Mouse (Mus musculus): ENCODE data around the gene Slc7a5. TPM values are rescaled to one million over a fixed set of nuclear protein-coding genes. Genes with fewer than 3 reads are reported as not detected.

Gene Slc7a5
- polyA plus RNA-seq, 1 experiment = 80.8 TPM

DNA sequence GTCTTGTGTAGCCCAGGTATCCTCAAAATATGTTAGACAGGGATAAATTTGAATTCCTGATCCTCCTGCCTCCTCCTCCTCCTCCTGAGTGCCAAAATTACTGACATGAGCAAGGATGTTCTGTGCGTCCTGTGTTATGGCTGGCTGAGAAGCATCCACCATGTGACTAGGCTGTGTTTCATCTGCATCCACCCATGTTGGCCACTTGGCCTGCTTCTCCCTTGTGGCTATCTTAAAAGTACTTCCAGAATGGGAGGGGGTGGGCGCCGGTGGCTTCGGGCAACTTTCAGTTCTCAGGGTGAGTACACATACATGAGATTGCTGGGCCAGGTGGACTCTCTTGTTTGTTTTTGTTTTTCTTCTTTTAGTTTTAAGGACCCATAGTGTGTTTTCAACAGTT is 11.7 kb upstream of the Slc7a5 start:
- H3K9me3 ChIP-seq (replicated peaks; ENCODE audit: control insufficient read depth, insufficient read depth, low read length, poor library complexity, severe bottlenecking) = no peaks in the 10 kb centered on the region
- H3K4me3 ChIP-seq (ENCODE audit: low read depth, low read length) = no peak overlapping the region
- no peak overlapping the region for H3K9ac ChIP-seq (ENCODE audit: low read depth, poor library complexity, severe bottlenecking)
- TF ChIP-seq EP300 (IDR thresholded peaks at IDR 0.05; ENCODE audit: insufficient read depth, low read depth, low read length) = no peak
- TF ChIP-seq POLR2A (IDR thresholded peaks at IDR 0.05; ENCODE audit: insufficient read depth, low read length) = no peak
- no peak for TF ChIP-seq CTCF (IDR thresholded peaks at IDR 0.05; ENCODE audit: low read depth, low read length)
- no peaks in the 10 kb centered on the region for H3K27me3 ChIP-seq (ENCODE audit: control insufficient read depth, insufficient read depth, low read length, poor library complexity, severe bottlenecking)
- H3K36me3 ChIP-seq (ENCODE audit: control insufficient read depth, insufficient read depth, low read length, poor library complexity, severe bottlenecking) = no peaks in the 10 kb centered on the region
- no peak overlapping the region; the same call in 1 of the 2 replicates for H3K27ac ChIP-seq (ENCODE audit: insufficient read depth, low read length)
- H3K4me1 ChIP-seq (ENCODE audit: control insufficient read depth, insufficient read depth, low read length) = peaks cover 6% of the 10 kb centered on the region

DNA sequence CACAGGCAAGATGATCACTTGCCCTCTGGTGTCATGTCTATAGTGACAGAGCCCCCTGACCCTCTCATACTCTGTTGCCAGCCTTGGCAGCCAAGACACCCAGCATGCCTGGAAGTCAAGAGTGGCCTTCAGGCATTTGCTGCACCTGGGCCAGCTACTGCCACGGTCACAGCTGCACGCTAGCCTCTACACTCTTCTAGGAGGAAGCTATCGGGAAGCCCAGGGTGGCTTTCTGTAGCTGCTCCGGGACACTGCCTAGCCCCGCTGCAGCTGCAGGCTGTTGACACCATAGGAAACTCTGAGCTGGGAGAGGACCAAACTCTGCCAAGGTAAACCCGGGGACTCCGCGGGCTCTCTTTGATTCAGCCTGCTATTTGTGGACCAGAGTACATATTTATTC is 5.9 kb upstream of the Slc7a5 start:
- Histone ChIP-seq H3K4me3 (ENCODE audit: low read depth, low read length) (no peak overlapping the region), H3K27me3 (ENCODE audit: control insufficient read depth, insufficient read depth, low read length, poor library complexity, severe bottlenecking) (no peaks in the 10 kb centered on the region), H3K4me1 (ENCODE audit: control insufficient read depth, insufficient read depth, low read length) (peaks cover 11% of the 10 kb centered on the region), H3K36me3 (ENCODE audit: control insufficient read depth, insufficient read depth, low read length, poor library complexity, severe bottlenecking) (no peaks in the 10 kb centered on the region), H3K9ac (ENCODE audit: low read depth, poor library complexity, severe bottlenecking) (no peak overlapping the region), H3K27ac (ENCODE audit: insufficient read depth, low read length) (no peak overlapping the region), H3K9me3 (replicated peaks; ENCODE audit: control insufficient read depth, insufficient read depth, low read length, poor library complexity, severe bottlenecking) (no peaks in the 10 kb centered on the region)
- TF ChIP-seq POLR2A (IDR thresholded peaks at IDR 0.05; ENCODE audit: insufficient read depth, low read length) = no peak
- TF ChIP-seq EP300 (IDR thresholded peaks at IDR 0.05; ENCODE audit: insufficient read depth, low read depth, low read length) = no peak
- TF ChIP-seq CTCF (IDR thresholded peaks at IDR 0.05; ENCODE audit: low read depth, low read length) = no peak

DNA sequence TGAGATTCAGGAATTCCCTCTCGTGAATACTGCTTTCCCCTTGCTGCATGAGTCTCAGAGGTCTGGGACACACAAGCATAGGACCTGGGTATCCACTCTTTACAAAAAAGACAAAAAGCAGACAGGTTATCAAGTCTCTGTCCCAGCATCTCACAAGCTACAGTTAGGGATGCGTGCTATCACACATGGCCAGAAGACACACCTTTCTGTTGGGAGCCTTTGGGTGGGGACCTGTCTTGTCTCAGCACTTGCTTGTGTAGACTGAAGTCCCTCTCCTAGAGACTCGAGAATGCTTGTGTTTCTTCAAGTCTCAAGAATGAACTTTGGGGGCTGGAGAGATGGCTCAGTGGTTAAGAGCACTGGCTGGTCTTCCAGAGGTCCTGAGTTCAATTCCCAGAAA is 5.3 kb upstream of the Slc7a5 start:
- no peaks in the 10 kb centered on the region for H3K9me3 ChIP-seq (replicated peaks; ENCODE audit: control insufficient read depth, insufficient read depth, low read length, poor library complexity, severe bottlenecking)
- H3K27ac ChIP-seq (ENCODE audit: insufficient read depth, low read length) = no peak overlapping the region
- no peaks in the 10 kb centered on the region for H3K36me3 ChIP-seq (ENCODE audit: control insufficient read depth, insufficient read depth, low read length, poor library complexity, severe bottlenecking)
- no peak overlapping the region for H3K4me3 ChIP-seq (ENCODE audit: low read depth, low read length)
- peaks cover 11% of the 10 kb centered on the region for H3K4me1 ChIP-seq (ENCODE audit: control insufficient read depth, insufficient read depth, low read length)
- TF ChIP-seq EP300 (IDR thresholded peaks at IDR 0.05; ENCODE audit: insufficient read depth, low read depth, low read length) (no peak), POLR2A (IDR thresholded peaks at IDR 0.05; ENCODE audit: insufficient read depth, low read length) (no peak), CTCF (IDR thresholded peaks at IDR 0.05; ENCODE audit: low read depth, low read length) (no peak)
- no peaks in the 10 kb centered on the region for H3K27me3 ChIP-seq (ENCODE audit: control insufficient read depth, insufficient read depth, low read length, poor library complexity, severe bottlenecking)
- H3K9ac ChIP-seq (ENCODE audit: low read depth, poor library complexity, severe bottlenecking) = no peak overlapping the region

DNA sequence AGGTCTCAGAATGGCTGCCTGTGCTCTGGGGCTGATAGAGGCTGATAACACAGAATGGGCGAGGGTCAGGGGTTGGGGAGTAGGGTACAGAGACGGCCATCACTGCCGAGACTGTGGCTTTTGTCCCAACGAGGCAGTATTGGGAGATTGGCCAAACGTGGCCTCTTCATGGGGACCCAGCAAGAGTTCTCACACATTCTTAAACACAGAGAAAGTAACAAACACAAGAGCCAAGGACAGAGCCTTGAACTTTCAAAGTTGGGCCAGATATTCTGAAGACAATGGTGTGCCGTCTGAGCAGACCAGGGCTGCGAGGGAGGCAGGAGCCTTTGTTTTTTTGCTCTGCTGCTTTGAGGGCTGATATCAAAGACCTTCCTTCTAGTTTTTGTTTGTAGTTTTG is 4.5 kb upstream of the Slc7a5 start:
- Histone ChIP-seq H3K9ac (ENCODE audit: low read depth, poor library complexity, severe bottlenecking) (no peak overlapping the region), H3K4me3 (ENCODE audit: low read depth, low read length) (no peak overlapping the region), H3K9me3 (replicated peaks; ENCODE audit: control insufficient read depth, insufficient read depth, low read length, poor library complexity, severe bottlenecking) (no peaks in the 10 kb centered on the region), H3K27ac (ENCODE audit: insufficient read depth, low read length) (no peak overlapping the region), H3K36me3 (ENCODE audit: control insufficient read depth, insufficient read depth, low read length, poor library complexity, severe bottlenecking) (no peaks in the 10 kb centered on the region), H3K4me1 (ENCODE audit: control insufficient read depth, insufficient read depth, low read length) (peaks cover 11% of the 10 kb centered on the region), H3K27me3 (ENCODE audit: control insufficient read depth, insufficient read depth, low read length, poor library complexity, severe bottlenecking) (no peaks in the 10 kb centered on the region)
- TF ChIP-seq POLR2A (IDR thresholded peaks at IDR 0.05; ENCODE audit: insufficient read depth, low read length) (no peak), EP300 (IDR thresholded peaks at IDR 0.05; ENCODE audit: insufficient read depth, low read depth, low read length) (no peak), CTCF (IDR thresholded peaks at IDR 0.05; ENCODE audit: low read depth, low read length) (no peak)

DNA sequence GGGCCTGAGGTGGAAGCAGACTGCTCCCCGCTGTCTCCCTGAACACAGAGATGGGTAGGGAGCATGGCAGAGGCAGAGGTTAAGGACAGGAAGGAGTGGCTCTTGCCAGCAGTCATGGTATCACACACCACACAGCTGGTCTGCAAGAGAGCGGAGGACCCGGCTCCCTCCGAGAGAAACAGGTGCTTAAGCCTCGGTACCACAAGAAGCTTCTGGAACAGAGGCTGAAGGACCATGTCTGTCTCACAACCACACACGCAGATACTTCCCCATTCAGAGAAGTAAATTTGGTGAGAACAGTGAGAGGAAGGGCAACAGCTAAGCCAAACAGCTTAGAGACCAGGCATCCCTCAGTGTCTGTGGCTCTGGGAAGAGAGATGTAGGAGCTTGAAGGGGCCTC is 3.9 kb upstream of the Slc7a5 start:
- no peak for TF ChIP-seq EP300 (IDR thresholded peaks at IDR 0.05; ENCODE audit: insufficient read depth, low read depth, low read length)
- TF ChIP-seq POLR2A (IDR thresholded peaks at IDR 0.05; ENCODE audit: insufficient read depth, low read length) = no peak
- no peak for TF ChIP-seq CTCF (IDR thresholded peaks at IDR 0.05; ENCODE audit: low read depth, low read length)
- peaks cover 11% of the 10 kb centered on the region for H3K4me1 ChIP-seq (ENCODE audit: control insufficient read depth, insufficient read depth, low read length)
- H3K27ac ChIP-seq (ENCODE audit: insufficient read depth, low read length) = no peak overlapping the region
- no peak overlapping the region for H3K4me3 ChIP-seq (ENCODE audit: low read depth, low read length)
- H3K27me3 ChIP-seq (ENCODE audit: control insufficient read depth, insufficient read depth, low read length, poor library complexity, severe bottlenecking) = no peaks in the 10 kb centered on the region
- H3K9me3 ChIP-seq (replicated peaks; ENCODE audit: control insufficient read depth, insufficient read depth, low read length, poor library complexity, severe bottlenecking) = no peaks in the 10 kb centered on the region
- no peaks in the 10 kb centered on the region for H3K36me3 ChIP-seq (ENCODE audit: control insufficient read depth, insufficient read depth, low read length, poor library complexity, severe bottlenecking)
- no peak overlapping the region for H3K9ac ChIP-seq (ENCODE audit: low read depth, poor library complexity, severe bottlenecking)

DNA sequence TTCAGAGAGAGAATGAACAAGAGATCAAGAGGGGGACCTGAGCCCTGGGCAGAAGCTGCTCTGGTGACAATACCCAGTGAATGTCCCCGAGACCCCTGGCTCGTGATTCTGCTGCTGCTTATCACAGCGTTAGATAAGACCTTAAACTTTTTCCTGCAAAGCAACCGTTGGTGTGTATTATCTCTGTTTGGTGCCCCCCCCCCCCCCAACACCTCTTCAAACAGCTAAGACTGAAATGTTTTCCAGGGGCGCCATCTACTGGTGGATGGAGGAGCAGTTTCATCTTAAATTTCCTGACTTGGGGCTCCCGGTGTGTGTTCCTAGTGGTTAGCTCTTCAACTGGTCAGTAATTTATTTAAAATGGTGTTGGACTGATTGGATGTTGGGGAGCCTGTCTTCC is 2.2 kb upstream of the Slc7a5 start:
- Histone ChIP-seq H3K9ac (ENCODE audit: low read depth, poor library complexity, severe bottlenecking) (0 out of 2 replicates have a peak overlapping the region, but pooled peaks have one; percentile 22), H3K4me3 (ENCODE audit: low read depth, low read length) (no peak overlapping the region), H3K9me3 (replicated peaks; ENCODE audit: control insufficient read depth, insufficient read depth, low read length, poor library complexity, severe bottlenecking) (no peaks in the 10 kb centered on the region), H3K36me3 (ENCODE audit: control insufficient read depth, insufficient read depth, low read length, poor library complexity, severe bottlenecking) (0 out of 2 replicates have a peak, but pooled peaks cover under 1% of the 10 kb centered on the region), H3K27me3 (ENCODE audit: control insufficient read depth, insufficient read depth, low read length, poor library complexity, severe bottlenecking) (no peaks in the 10 kb centered on the region), H3K4me1 (ENCODE audit: control insufficient read depth, insufficient read depth, low read length) (peaks cover 12% of the 10 kb centered on the region), H3K27ac (ENCODE audit: insufficient read depth, low read length) (0 out of 2 replicates have a peak overlapping the region, but pooled peaks have one; percentile 18)
- peak; percentile 30 for TF ChIP-seq CTCF (IDR thresholded peaks at IDR 0.05; ENCODE audit: low read depth, low read length)
- TF ChIP-seq POLR2A (IDR thresholded peaks at IDR 0.05; ENCODE audit: insufficient read depth, low read length) = no peak
- TF ChIP-seq EP300 (IDR thresholded peaks at IDR 0.05; ENCODE audit: insufficient read depth, low read depth, low read length) = no peak
